Mouse (Mus musculus) embryonic facial prominence, embryonic 15.5 days (tissue): ENCODE measurements around the gene Lce1e. TPM values are rescaled to one million over a fixed set of nuclear protein-coding genes. Genes with fewer than 3 reads are reported as not detected.

ENCODE experiments used
- ATAC-seq: fragments of 200-750 bp; cut with Nextera tagmentation; 2 replicates; pipeline ENCODE4 v1.8.0; 2017; ENCODE audit warnings: low read depth, moderate TSS enrichment; ENCODE audit not compliant: insufficient number of reproducible peaks, low FRiP score, low TSS enrichment
- H3K27ac ChIP-seq: fragments of 300-500 bp; sonication (generic); replicated peaks from 2 replicates; pipeline ENCODE4 v1.5.1; 2015; ENCODE audit warnings: mild to moderate bottlenecking, inconsistent platforms
- H3K27me3 ChIP-seq: fragments of 300-500 bp; sonication (generic); 2 replicates; pipeline ENCODE4 v1.6.1; 2015; ENCODE audit warnings: inconsistent platforms
- H3K36me3 ChIP-seq: fragments of 300-500 bp; sonication (generic); 2 replicates; pipeline ENCODE4 v1.6.1; 2015; ENCODE audit warnings: mild to moderate bottlenecking, inconsistent platforms
- H3K4me1 ChIP-seq: fragments of 300-500 bp; sonication (generic); 2 replicates; pipeline ENCODE4 v1.6.1; 2015; ENCODE audit warnings: inconsistent platforms
- H3K4me2 ChIP-seq: fragments of 300-500 bp; sonication (generic); replicated peaks from 2 replicates; pipeline ENCODE4 v1.6.1; 2015; ENCODE audit warnings: mild to moderate bottlenecking, inconsistent platforms
- H3K4me3 ChIP-seq: fragments of 300-500 bp; sonication (generic); replicated peaks from 2 replicates; pipeline ENCODE4 v1.5.1; 2015; ENCODE audit warnings: mild to moderate bottlenecking, inconsistent platforms
- H3K9ac ChIP-seq: fragments of 300-500 bp; sonication (generic); 2 replicates; pipeline ENCODE4 v1.6.1; 2015; ENCODE audit warnings: inconsistent platforms
- H3K9me3 ChIP-seq: fragments of 300-500 bp; sonication (generic); replicated peaks from 2 replicates; pipeline ENCODE4 v1.6.1; 2016; ENCODE audit warnings: inconsistent platforms
- polyA plus RNA-seq: library from polyadenylated mRNA; unstranded; fragments of >200 nt; fragmentation: Nextera tagmentation; extraction: Ambion mirVana; gene quantifications from 2 replicates; pipeline ENCODE4 v1.2.1, GENCODE M21; 2015

Gene Lce1e
- polyA plus RNA-seq, 1 experiment from 2014 or later: 2.4 TPM

GRCm38 (mm10) chr3:92670215-92670614 lies 38.7 kb downstream of the Lce1e start, which contains the start of gene Lce1a2:
Gene Lce1a2 (minus strand): TSS chr3:92670315.
- no peak within 1 kb of the TSS for H3K4me2 ChIP-seq
- H3K36me3 ChIP-seq: no peaks in the 10 kb centered on the region
- no peaks in the 10 kb centered on the region for H3K9me3 ChIP-seq
- no peak for ATAC-seq
- H3K27ac ChIP-seq: no peak within 1 kb of the TSS
- H3K4me3 ChIP-seq: no peak within 1 kb of the TSS
- no peaks in the 10 kb centered on the region for H3K27me3 ChIP-seq
- H3K4me1 ChIP-seq: no peaks in the 10 kb centered on the region
- no peak within 1 kb of the TSS for H3K9ac ChIP-seq

Other genes with a start within 250 kb of the Lce1e start
- 303 and 332 TPM in 2 replicates for gene Sprr1a, start 223.2 kb downstream of the Lce1e start, polyA plus RNA-seq
- gene Sprr4, start 208.6 kb downstream of the Lce1e start, polyA plus RNA-seq: 2.3 and 6.7 TPM in 2 replicates
- 5.0 and 5.6 TPM in 2 replicates for gene 2310046K23Rik, start 174.6 kb downstream of the Lce1e start, polyA plus RNA-seq
- 11.6 and 13.2 TPM in 2 replicates for gene Ivl, start 135.3 kb downstream of the Lce1e start, polyA plus RNA-seq
- gene Smcp, start 120.1 kb downstream of the Lce1e start, polyA plus RNA-seq: not detected in 2 replicates
- 0.89 and 1.1 TPM in 2 replicates for gene 2210017I01Rik, start 101.6 kb downstream of the Lce1e start, polyA plus RNA-seq
- 7.3 TPM in 2 replicates for gene Lce6a, start 87.4 kb downstream of the Lce1e start, polyA plus RNA-seq
- gene Lce1a1, start 60.8 kb downstream of the Lce1e start, polyA plus RNA-seq: 6.2 and 8.1 TPM in 2 replicates
- gene Lce1b, start 52.1 kb downstream of the Lce1e start, polyA plus RNA-seq: 2.0 and 2.4 TPM in 2 replicates
- gene Lce1a2, start 38.8 kb downstream of the Lce1e start, polyA plus RNA-seq: 8.7 and 11.9 TPM in 2 replicates
- 4.5 and 8.4 TPM in 2 replicates for gene Lce1c, start 29.8 kb downstream of the Lce1e start, polyA plus RNA-seq
- gene Lce1d, start 21.9 kb downstream of the Lce1e start, polyA plus RNA-seq: 2.1 and 3.6 TPM in 2 replicates
- 1.5 and 3.7 TPM in 2 replicates for gene Lce1f, start 11.3 kb upstream of the Lce1e start, polyA plus RNA-seq
- gene Gm38119, start 30.0 kb upstream of the Lce1e start, polyA plus RNA-seq: not detected in 2 replicates
- gene Lce1g, start 43.3 kb upstream of the Lce1e start, polyA plus RNA-seq: 0.56 and 1.8 TPM in 2 replicates
- 1.4 and 3.7 TPM in 2 replicates for gene Lce1h, start 56.0 kb upstream of the Lce1e start, polyA plus RNA-seq
- gene Lce1i, start 69.8 kb upstream of the Lce1e start, polyA plus RNA-seq: 2.4 and 7.3 TPM in 2 replicates
- 0.74 and 1.5 TPM in 2 replicates for gene Lce1j, start 81.4 kb upstream of the Lce1e start, polyA plus RNA-seq
- 0.28 and 2.4 TPM in 2 replicates for gene Lce1k, start 98.8 kb upstream of the Lce1e start, polyA plus RNA-seq
- 1.9 and 6.5 TPM in 2 replicates for gene Kprp, start 118.2 kb upstream of the Lce1e start, polyA plus RNA-seq
- gene Lce1l, start 142.2 kb upstream of the Lce1e start, polyA plus RNA-seq: 0.45 and 2.5 TPM in 2 replicates
- gene 2310050C09Rik, start 161.1 kb upstream of the Lce1e start, polyA plus RNA-seq: 0.25 and 0.46 TPM in 2 replicates
- gene Lce3a, start 217.2 kb upstream of the Lce1e start, polyA plus RNA-seq: 29.8 and 90.3 TPM in 2 replicates
- 7.3 and 33.8 TPM in 2 replicates for gene Lce3b, start 223.9 kb upstream of the Lce1e start, polyA plus RNA-seq
- gene Lce3c, start 235.4 kb upstream of the Lce1e start, polyA plus RNA-seq: 15.4 and 56.9 TPM in 2 replicates
- gene Lce3d, start 248.3 kb upstream of the Lce1e start, polyA plus RNA-seq: 2.3 and 5.7 TPM in 2 replicates